Mouse (Mus musculus): Measurements from ENCODE around the gene Mrps16. TPM values are rescaled to one million over a fixed set of nuclear protein-coding genes. Genes with fewer than 3 reads are reported as not detected.

Mrps16 gene
- polyA plus RNA-seq (2014; fragmentation: Nextera tagmentation; extraction: Ambion mirVana): 62.8 and 68.3 TPM in 2 replicates

DNA sequence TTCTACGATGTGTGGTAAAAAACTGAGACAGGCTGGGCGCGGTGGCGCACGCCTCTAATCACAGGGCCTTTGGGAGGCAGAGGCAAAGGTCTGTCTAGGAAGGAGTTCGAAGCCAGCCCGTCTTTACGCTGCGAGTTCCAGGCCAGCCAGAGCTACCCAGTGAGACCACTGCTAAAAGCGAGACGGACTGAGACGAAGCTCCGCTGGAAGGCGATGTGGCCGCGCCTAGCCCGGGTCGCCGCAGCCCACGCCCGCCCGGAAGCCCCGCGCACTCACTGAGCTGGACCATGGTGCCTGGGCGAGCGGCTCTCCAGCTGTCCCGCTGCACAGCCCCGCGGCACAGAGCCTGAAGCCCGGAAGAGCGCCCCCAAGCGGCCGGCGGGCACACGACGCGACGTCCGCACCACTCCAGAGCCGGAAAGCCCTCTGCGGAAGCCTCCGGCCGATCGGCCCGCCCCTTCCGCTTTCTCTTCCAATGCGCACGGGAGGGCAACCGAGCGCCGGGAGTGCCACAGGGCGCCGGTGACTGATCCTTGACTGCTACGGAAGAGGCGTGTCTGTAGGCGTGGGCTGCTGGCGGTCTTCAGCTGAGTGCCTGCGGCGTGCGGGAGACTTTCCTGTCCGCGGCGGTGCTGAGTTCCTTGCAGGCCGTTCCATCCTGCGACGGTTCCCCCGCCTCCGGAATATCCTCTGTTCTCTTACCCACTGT lies at the start of gene Mrps16:
Mrps16 (minus strand) TSS at position 430 of the 709 bp plus-strand sequence.
- H3K4me2 ChIP-seq (ENCODE audit: low read length): peak within 1 kb of the TSS; percentile 64
- WGBS: under 1% methylated on average over 68 of the region's 68 CpGs
- H3K27ac ChIP-seq (replicated peaks; ENCODE audit: low read depth, low read length): peak within 1 kb of the TSS; percentile 86
- H3K27me3 ChIP-seq (ENCODE audit: control insufficient read depth, insufficient read depth, low read length): no peaks in the 10 kb centered on the region
- DNase-seq (peak; percentile 98), ATAC-seq (ENCODE audit: low FRiP score, low TSS enrichment) (peak; percentile 94)
- H3K9me3 ChIP-seq (ENCODE audit: control insufficient read depth, low read length): no peaks in the 10 kb centered on the region
- peaks cover 4% of the 10 kb centered on the region for H3K4me1 ChIP-seq (ENCODE audit: control insufficient read depth, insufficient read depth, low read length)
- H3K9ac ChIP-seq (replicated peaks; ENCODE audit: low read length): peak within 1 kb of the TSS; percentile 82
- H3K4me3 ChIP-seq (replicated peaks; ENCODE audit: low read depth, low read length): peak within 1 kb of the TSS; percentile 82
- peaks cover 7% of the 10 kb centered on the region for H3K36me3 ChIP-seq (ENCODE audit: control insufficient read depth, insufficient read depth, low read length)

DNA sequence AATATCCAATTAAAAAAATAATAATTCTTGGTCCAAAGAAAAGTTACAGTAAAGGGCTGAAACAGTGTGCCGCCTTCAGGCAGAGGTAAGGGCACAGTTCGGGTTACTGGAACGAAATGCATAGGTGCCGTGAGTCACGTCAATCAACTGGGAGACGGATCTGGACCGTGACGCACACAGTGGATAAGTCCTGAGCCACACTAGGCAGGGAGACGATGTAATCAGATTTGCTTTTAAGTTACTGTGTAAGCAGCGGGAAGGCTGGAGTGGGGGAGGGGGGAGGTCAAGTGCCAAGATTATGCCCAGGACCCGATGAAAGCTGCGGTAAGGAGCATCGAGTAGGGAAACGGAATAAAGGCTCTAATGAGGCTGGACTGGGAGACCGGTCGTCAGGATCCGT lies 48.8 kb upstream of the Mrps16 start:
- H3K27ac ChIP-seq (replicated peaks; ENCODE audit: low read depth, low read length): no peak overlapping the region
- peak overlapping the region; percentile 15; the same call in 1 of the 2 replicates for H3K4me2 ChIP-seq (ENCODE audit: low read length)
- no peaks in the 10 kb centered on the region for H3K4me1 ChIP-seq (ENCODE audit: control insufficient read depth, insufficient read depth, low read length)
- no peaks in the 10 kb centered on the region for H3K27me3 ChIP-seq (ENCODE audit: control insufficient read depth, insufficient read depth, low read length)
- no peak for ATAC-seq (ENCODE audit: low FRiP score, low TSS enrichment)
- DNase-seq: peak; percentile 14
- H3K9me3 ChIP-seq (ENCODE audit: control insufficient read depth, low read length): no peaks in the 10 kb centered on the region
- no peaks in the 10 kb centered on the region for H3K36me3 ChIP-seq (ENCODE audit: control insufficient read depth, insufficient read depth, low read length)
- H3K4me3 ChIP-seq (replicated peaks; ENCODE audit: low read depth, low read length): no peak overlapping the region
- WGBS: 35% methylated on average over 17 of the region's 17 CpGs
- no peak overlapping the region for H3K9ac ChIP-seq (replicated peaks; ENCODE audit: low read length)

DNA sequence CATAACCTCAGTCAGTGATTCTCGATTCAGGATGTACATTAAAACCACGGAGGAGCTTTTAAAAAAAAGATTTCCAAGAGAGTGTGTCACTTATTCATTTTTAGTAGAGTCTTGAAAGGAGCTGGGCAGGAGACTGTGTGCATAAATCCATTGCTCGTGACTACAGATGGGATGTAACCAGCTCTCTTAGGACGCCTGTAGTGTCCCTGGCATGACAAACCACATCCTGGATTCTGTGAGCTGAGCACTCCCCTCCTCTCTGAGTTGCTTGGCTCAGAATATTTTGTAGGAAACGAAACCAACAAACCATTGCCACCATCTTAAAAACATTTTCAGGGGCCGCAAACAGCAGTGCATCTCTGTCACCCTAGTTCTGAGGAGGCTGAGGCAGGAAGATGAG lies 43.5 kb upstream of the Mrps16 start:
- no peaks in the 10 kb centered on the region for H3K9me3 ChIP-seq (ENCODE audit: control insufficient read depth, low read length)
- ATAC-seq (ENCODE audit: low FRiP score, low TSS enrichment) (no peak), DNase-seq (no peak)
- no peak overlapping the region for H3K27ac ChIP-seq (replicated peaks; ENCODE audit: low read depth, low read length)
- H3K27me3 ChIP-seq (ENCODE audit: control insufficient read depth, insufficient read depth, low read length): no peaks in the 10 kb centered on the region
- no peaks in the 10 kb centered on the region for H3K4me1 ChIP-seq (ENCODE audit: control insufficient read depth, insufficient read depth, low read length)
- no peak overlapping the region for H3K9ac ChIP-seq (replicated peaks; ENCODE audit: low read length)
- no peak overlapping the region for H3K4me3 ChIP-seq (replicated peaks; ENCODE audit: low read depth, low read length)
- H3K4me2 ChIP-seq (ENCODE audit: low read length): no peak overlapping the region
- 77% methylated on average over 6 of the region's 6 CpGs for WGBS
- H3K36me3 ChIP-seq (ENCODE audit: control insufficient read depth, insufficient read depth, low read length): no peaks in the 10 kb centered on the region

DNA sequence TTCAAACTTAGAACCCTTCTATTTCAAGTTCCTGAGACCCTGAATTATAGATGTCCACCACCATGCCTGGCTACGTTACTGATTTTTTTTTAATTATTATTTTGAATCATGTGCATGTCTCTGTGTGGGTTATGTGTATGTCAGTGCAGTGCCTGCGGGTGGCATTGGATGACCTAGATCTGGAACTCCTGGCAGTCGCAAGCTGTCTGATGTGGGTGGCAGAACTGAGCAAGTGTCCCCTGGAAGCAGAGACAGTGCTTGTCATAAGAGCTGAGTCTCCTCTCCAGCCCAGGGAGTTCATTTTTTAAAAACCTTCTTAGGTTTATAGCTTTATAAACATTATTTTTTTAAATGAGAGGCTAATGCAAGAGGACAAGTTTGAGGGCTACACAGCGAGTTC lies 39.0 kb upstream of the Mrps16 start:
- Histone ChIP-seq H3K9me3 (ENCODE audit: control insufficient read depth, low read length) (no peaks in the 10 kb centered on the region), H3K27ac (replicated peaks; ENCODE audit: low read depth, low read length) (no peak overlapping the region), H3K36me3 (ENCODE audit: control insufficient read depth, insufficient read depth, low read length) (no peaks in the 10 kb centered on the region), H3K4me1 (ENCODE audit: control insufficient read depth, insufficient read depth, low read length) (no peaks in the 10 kb centered on the region), H3K27me3 (ENCODE audit: control insufficient read depth, insufficient read depth, low read length) (no peaks in the 10 kb centered on the region), H3K4me2 (ENCODE audit: low read length) (no peak overlapping the region), H3K9ac (replicated peaks; ENCODE audit: low read length) (no peak overlapping the region), H3K4me3 (replicated peaks; ENCODE audit: low read depth, low read length) (no peak overlapping the region)
- DNase-seq (no peak), ATAC-seq (ENCODE audit: low FRiP score, low TSS enrichment) (no peak)
- WGBS: 90% methylated on average over 4 of the region's 4 CpGs

DNA sequence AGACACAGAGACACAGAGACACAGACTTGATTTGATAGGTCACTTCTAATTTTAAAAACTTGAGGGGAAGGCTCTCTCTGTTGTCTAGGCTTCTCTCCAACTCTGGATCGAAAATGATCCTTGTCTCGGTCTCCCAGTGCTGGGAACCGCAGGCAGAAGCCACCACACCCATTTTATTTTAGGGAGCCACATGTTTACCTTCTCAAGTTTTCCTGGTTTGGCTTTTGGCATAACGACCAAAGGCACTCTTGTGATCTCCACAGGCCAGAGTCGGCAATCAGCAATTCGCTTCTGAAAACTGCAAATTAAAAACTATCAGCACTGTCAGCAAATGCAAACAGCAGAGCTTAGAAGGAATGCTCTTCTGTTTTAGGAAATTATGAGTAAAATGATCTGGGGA lies 38.3 kb upstream of the Mrps16 start:
- DNase-seq (no peak), ATAC-seq (ENCODE audit: low FRiP score, low TSS enrichment) (no peak)
- Histone ChIP-seq H3K4me3 (replicated peaks; ENCODE audit: low read depth, low read length) (no peak overlapping the region), H3K9ac (replicated peaks; ENCODE audit: low read length) (no peak overlapping the region), H3K27me3 (ENCODE audit: control insufficient read depth, insufficient read depth, low read length) (no peaks in the 10 kb centered on the region), H3K4me2 (ENCODE audit: low read length) (no peak overlapping the region), H3K36me3 (ENCODE audit: control insufficient read depth, insufficient read depth, low read length) (no peaks in the 10 kb centered on the region), H3K9me3 (ENCODE audit: control insufficient read depth, low read length) (no peaks in the 10 kb centered on the region), H3K27ac (replicated peaks; ENCODE audit: low read depth, low read length) (no peak overlapping the region), H3K4me1 (ENCODE audit: control insufficient read depth, insufficient read depth, low read length) (no peaks in the 10 kb centered on the region)
- 85% methylated on average over 6 of the region's 6 CpGs for WGBS

DNA sequence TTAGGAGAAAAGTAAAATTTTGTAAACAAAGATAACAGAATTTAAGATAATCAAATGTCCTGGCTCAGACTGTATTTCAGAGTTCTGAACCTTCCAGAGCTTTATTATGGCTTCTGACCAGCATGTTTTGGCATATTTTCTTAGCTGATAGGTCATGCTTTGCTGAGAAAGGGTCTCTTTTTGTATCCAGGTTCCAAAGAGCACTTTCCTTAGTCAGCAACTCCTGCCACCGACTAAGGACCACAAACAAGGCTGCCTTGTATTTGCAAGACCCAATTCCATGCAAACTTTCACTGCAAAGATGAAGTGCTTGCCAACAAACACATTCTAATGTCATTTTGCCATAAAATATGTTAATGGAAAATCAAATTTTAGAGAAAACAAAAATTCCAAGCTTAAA lies 36.4 kb upstream of the Mrps16 start:
- no peak overlapping the region for H3K4me2 ChIP-seq (ENCODE audit: low read length)
- no peaks in the 10 kb centered on the region for H3K4me1 ChIP-seq (ENCODE audit: control insufficient read depth, insufficient read depth, low read length)
- 73% methylated on average over 1 of the region's 1 CpGs for WGBS
- ATAC-seq (ENCODE audit: low FRiP score, low TSS enrichment) (no peak), DNase-seq (no peak)
- no peaks in the 10 kb centered on the region for H3K27me3 ChIP-seq (ENCODE audit: control insufficient read depth, insufficient read depth, low read length)
- H3K27ac ChIP-seq (replicated peaks; ENCODE audit: low read depth, low read length): no peak overlapping the region
- H3K9ac ChIP-seq (replicated peaks; ENCODE audit: low read length): no peak overlapping the region
- no peaks in the 10 kb centered on the region for H3K9me3 ChIP-seq (ENCODE audit: control insufficient read depth, low read length)
- no peaks in the 10 kb centered on the region for H3K36me3 ChIP-seq (ENCODE audit: control insufficient read depth, insufficient read depth, low read length)
- no peak overlapping the region for H3K4me3 ChIP-seq (replicated peaks; ENCODE audit: low read depth, low read length)

DNA sequence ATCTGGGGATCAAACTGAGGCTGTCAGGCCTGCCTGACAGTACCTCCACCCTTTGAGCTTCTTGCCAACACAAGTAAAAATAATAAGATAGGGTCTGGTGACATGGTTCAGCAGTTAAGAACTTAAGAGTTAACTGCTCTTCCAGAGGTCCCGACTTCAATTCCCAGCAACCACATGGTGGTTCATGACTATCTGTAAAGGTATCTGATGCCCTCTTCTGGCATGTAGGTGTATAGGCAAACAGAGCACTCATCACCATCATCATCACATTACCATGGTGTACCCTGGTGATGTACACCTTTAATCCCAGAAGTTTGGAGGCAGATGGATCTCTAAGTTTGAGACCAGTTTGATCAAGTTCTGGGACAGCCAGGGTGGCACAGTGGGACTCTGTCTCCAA lies 35.2 kb upstream of the Mrps16 start:
- H3K4me3 ChIP-seq (replicated peaks; ENCODE audit: low read depth, low read length): no peak overlapping the region
- H3K27ac ChIP-seq (replicated peaks; ENCODE audit: low read depth, low read length): no peak overlapping the region
- H3K4me2 ChIP-seq (ENCODE audit: low read length): no peak overlapping the region
- H3K4me1 ChIP-seq (ENCODE audit: control insufficient read depth, insufficient read depth, low read length): no peaks in the 10 kb centered on the region
- no peak overlapping the region for H3K9ac ChIP-seq (replicated peaks; ENCODE audit: low read length)
- DNase-seq: no peak
- no peak for ATAC-seq (ENCODE audit: low FRiP score, low TSS enrichment)
- WGBS: 29% methylated on average over 1 of the region's 1 CpGs
- no peaks in the 10 kb centered on the region for H3K27me3 ChIP-seq (ENCODE audit: control insufficient read depth, insufficient read depth, low read length)
- no peaks in the 10 kb centered on the region for H3K36me3 ChIP-seq (ENCODE audit: control insufficient read depth, insufficient read depth, low read length)
- H3K9me3 ChIP-seq (ENCODE audit: control insufficient read depth, low read length): no peaks in the 10 kb centered on the region

DNA sequence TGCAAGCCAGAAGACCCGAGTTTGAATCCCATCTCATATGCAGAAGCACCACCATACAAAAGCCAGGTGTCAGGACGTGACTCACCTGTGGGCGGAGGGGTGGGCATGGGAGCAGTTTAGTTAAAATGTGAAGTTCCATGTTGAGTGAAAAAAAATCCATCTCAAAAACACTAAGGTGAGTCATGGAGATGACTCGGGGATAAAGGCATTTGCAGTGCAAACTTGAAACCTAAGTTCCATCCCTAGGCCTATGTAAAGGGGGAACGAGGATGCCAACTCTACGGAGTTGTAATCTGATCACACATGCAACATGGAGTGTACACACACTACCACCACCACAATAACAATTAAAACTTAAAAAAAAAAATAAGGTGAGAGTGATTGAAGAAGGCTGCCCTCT lies 29.6 kb upstream of the Mrps16 start:
- H3K27ac ChIP-seq (replicated peaks; ENCODE audit: low read depth, low read length): no peak overlapping the region
- no peak overlapping the region for H3K4me2 ChIP-seq (ENCODE audit: low read length)
- no peaks in the 10 kb centered on the region for H3K9me3 ChIP-seq (ENCODE audit: control insufficient read depth, low read length)
- H3K4me3 ChIP-seq (replicated peaks; ENCODE audit: low read depth, low read length): no peak overlapping the region
- no peaks in the 10 kb centered on the region for H3K36me3 ChIP-seq (ENCODE audit: control insufficient read depth, insufficient read depth, low read length)
- ATAC-seq (ENCODE audit: low FRiP score, low TSS enrichment): no peak
- 91% methylated on average over 6 of the region's 6 CpGs for WGBS
- no peaks in the 10 kb centered on the region for H3K27me3 ChIP-seq (ENCODE audit: control insufficient read depth, insufficient read depth, low read length)
- H3K9ac ChIP-seq (replicated peaks; ENCODE audit: low read length): no peak overlapping the region
- no peak for DNase-seq
- no peaks in the 10 kb centered on the region for H3K4me1 ChIP-seq (ENCODE audit: control insufficient read depth, insufficient read depth, low read length)

DNA sequence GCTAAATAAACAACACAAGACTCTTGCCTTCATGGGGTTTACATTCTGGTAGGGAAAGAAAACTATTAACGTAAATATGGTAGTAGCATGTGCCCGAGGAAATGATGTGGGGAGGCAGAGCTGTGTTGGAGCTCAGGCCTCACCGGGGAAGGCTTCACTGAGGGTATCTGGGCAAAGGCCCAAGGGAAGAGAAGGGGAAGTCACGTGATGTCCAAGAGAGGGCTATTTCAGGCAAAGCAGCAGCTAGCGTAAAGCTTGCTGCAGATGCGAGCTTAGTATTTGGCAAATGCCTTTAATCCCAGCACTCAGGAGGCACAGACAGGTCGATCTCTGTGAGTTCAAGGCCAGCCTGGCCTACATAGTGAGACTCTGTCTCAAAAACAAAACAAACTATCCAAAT lies 28.8 kb upstream of the Mrps16 start:
- Histone ChIP-seq H3K4me1 (ENCODE audit: control insufficient read depth, insufficient read depth, low read length) (no peaks in the 10 kb centered on the region), H3K9me3 (ENCODE audit: control insufficient read depth, low read length) (no peaks in the 10 kb centered on the region), H3K9ac (replicated peaks; ENCODE audit: low read length) (no peak overlapping the region), H3K27ac (replicated peaks; ENCODE audit: low read depth, low read length) (no peak overlapping the region), H3K4me3 (replicated peaks; ENCODE audit: low read depth, low read length) (no peak overlapping the region), H3K36me3 (ENCODE audit: control insufficient read depth, insufficient read depth, low read length) (no peaks in the 10 kb centered on the region), H3K27me3 (ENCODE audit: control insufficient read depth, insufficient read depth, low read length) (no peaks in the 10 kb centered on the region), H3K4me2 (ENCODE audit: low read length) (no peak overlapping the region)
- WGBS: 77% methylated on average over 7 of the region's 7 CpGs
- DNase-seq (no peak), ATAC-seq (ENCODE audit: low FRiP score, low TSS enrichment) (no peak)
